Mouse (Mus musculus) liver, embryonic 15.5 days (tissue): ENCODE data around the gene Draxin. TPM values are rescaled to one million over a fixed set of nuclear protein-coding genes. Genes with fewer than 3 reads are reported as not detected.

ENCODE experiments used
- ATAC-seq: fragments of 200-750 bp; cut with Nextera tagmentation; 2 replicates; pipeline ENCODE4 v1.8.0; 2017; ENCODE audit warnings: moderate number of reproducible peaks, mild to moderate bottlenecking, moderate library complexity; ENCODE audit not compliant: insufficient read depth
- H3K27ac ChIP-seq: fragments of 300-500 bp; sonication (generic); replicated peaks from 2 replicates; pipeline ENCODE4 v1.5.1; 2015; ENCODE audit warnings: mild to moderate bottlenecking, inconsistent platforms
- H3K27me3 ChIP-seq: fragments of 300-500 bp; sonication (generic); 2 replicates; pipeline ENCODE4 v1.6.1; 2015; ENCODE audit warnings: mild to moderate bottlenecking, inconsistent platforms
- H3K36me3 ChIP-seq: fragments of 300-500 bp; sonication (generic); replicated peaks from 2 replicates; pipeline ENCODE4 v1.6.1; 2015; ENCODE audit warnings: moderate library complexity, mild to moderate bottlenecking, inconsistent platforms
- H3K4me1 ChIP-seq: fragments of 300-500 bp; sonication (generic); replicated peaks from 2 replicates; pipeline ENCODE4 v1.6.1; 2015; ENCODE audit warnings: inconsistent platforms
- H3K4me2 ChIP-seq: fragments of 300-500 bp; sonication (generic); 2 replicates; pipeline ENCODE4 v1.6.1; 2015; ENCODE audit warnings: moderate library complexity, mild to moderate bottlenecking, inconsistent platforms
- H3K4me3 ChIP-seq: fragments of 300-500 bp; sonication (generic); replicated peaks from 2 replicates; pipeline ENCODE4 v1.5.1; 2015; ENCODE audit warnings: mild to moderate bottlenecking, inconsistent platforms
- H3K9ac ChIP-seq: fragments of 300-500 bp; sonication (generic); 2 replicates; pipeline ENCODE4 v1.6.1; 2015; ENCODE audit warnings: moderate library complexity, mild to moderate bottlenecking, inconsistent platforms
- H3K9me3 ChIP-seq: fragments of 300-500 bp; sonication (generic); replicated peaks from 2 replicates; pipeline ENCODE4 v1.6.1; 2016; ENCODE audit warnings: inconsistent platforms
- WGBS: fragments of 180-500 bp; shearing (Covaris S2); methylation state at CpG from one replicate; pipeline ENCODE4 v1.1.7; 2015; ENCODE audit warnings: mixed read lengths; ENCODE audit not compliant: insufficient replicate concordance; 5-methylcytosine and 5-hydroxymethylcytosine counted together
- polyA plus RNA-seq: library from polyadenylated mRNA; unstranded; fragments of >200 nt; fragmentation: Nextera tagmentation; extraction: Ambion mirVana; gene quantifications from 2 replicates; pipeline ENCODE4 v1.2.1, GENCODE M21; 2015

Gene Draxin
- polyA plus RNA-seq, 1 experiment from 2014 or later = 0.07 TPM

- WGBS = 13% methylated on average over 17 of the region's 17 CpGs
- peaks cover 6% of the 10 kb centered on the region for H3K4me1 ChIP-seq
- H3K4me2 ChIP-seq = no peak overlapping the region
- H3K27me3 ChIP-seq = peaks cover 95% of the 10 kb centered on the region
- no peaks in the 10 kb centered on the region for H3K36me3 ChIP-seq
- no peak overlapping the region for H3K4me3 ChIP-seq
- ATAC-seq = no peak
- no peak overlapping the region for H3K9ac ChIP-seq
- H3K9me3 ChIP-seq = no peaks in the 10 kb centered on the region
- H3K27ac ChIP-seq = no peak overlapping the region
Measured at GRCm38 (mm10) chr4:148165551-148165950, 35.1 kb upstream of the Draxin start.

GRCm38 (mm10) chr4:148164461-148164860 is 34.0 kb upstream of the Draxin start:
- H3K4me1 ChIP-seq = peaks cover 17% of the 10 kb centered on the region
- ATAC-seq = no peak
- no peak overlapping the region for H3K4me2 ChIP-seq
- no peak overlapping the region for H3K27ac ChIP-seq
- H3K9ac ChIP-seq = no peak overlapping the region
- WGBS = 3% methylated on average over 16 of the region's 16 CpGs
- H3K27me3 ChIP-seq = peaks cover 95% of the 10 kb centered on the region
- no peaks in the 10 kb centered on the region for H3K36me3 ChIP-seq
- H3K9me3 ChIP-seq = no peaks in the 10 kb centered on the region
- H3K4me3 ChIP-seq = peak overlapping the region; percentile 17; the same call in 1 of the 2 replicates

- Histone ChIP-seq H3K4me3 (peak overlapping the region; percentile 17), H3K27ac (no peak overlapping the region), H3K9me3 (no peaks in the 10 kb centered on the region), H3K9ac (no peak overlapping the region), H3K36me3 (no peaks in the 10 kb centered on the region), H3K4me1 (peaks cover 21% of the 10 kb centered on the region), H3K4me2 (peak overlapping the region; percentile 38), H3K27me3 (peaks cover 97% of the 10 kb centered on the region)
- WGBS = under 1% methylated on average over 29 of the region's 29 CpGs
- no peak for ATAC-seq
Measured at GRCm38 (mm10) chr4:148164002-148164439, 33.5 kb upstream of the Draxin start.

- H3K27me3 ChIP-seq = peaks cover 79% of the 10 kb centered on the region
- H3K4me1 ChIP-seq = peaks cover 31% of the 10 kb centered on the region
- no peak within 1 kb of the TSS for H3K27ac ChIP-seq
- H3K9ac ChIP-seq = peak within 1 kb of the TSS; percentile 54; the same call in 1 of the 2 replicates
- peak; percentile 16 for ATAC-seq
- H3K9me3 ChIP-seq = no peaks in the 10 kb centered on the region
- under 1% methylated on average over 43 of the region's 43 CpGs for WGBS
- peak within 1 kb of the TSS; percentile 95 for H3K4me2 ChIP-seq
- no peaks in the 10 kb centered on the region for H3K36me3 ChIP-seq
- peak within 1 kb of the TSS; percentile 62 for H3K4me3 ChIP-seq
Measured at GRCm38 (mm10) chr4:148160436-148161390, 30.2 kb upstream of the Draxin start, which contains the start of the genes Fbxo44 and Fbxo2. TSS of gene Fbxo44 (minus strand) at chr4:148160482. TSS of gene Fbxo2 (plus strand) at chr4:148160621.

GRCm38 (mm10) chr4:148159544-148160435 is 29.3 kb upstream of the Draxin start:
- H3K27ac ChIP-seq = no peak overlapping the region

GRCm38 (mm10) chr4:148158436-148159348 is 28.2 kb upstream of the Draxin start:
- no peak for ATAC-seq
- Histone ChIP-seq H3K27ac (no peak overlapping the region), H3K4me2 (peak overlapping the region; percentile 95), H3K36me3 (no peaks in the 10 kb centered on the region), H3K9ac (no peak overlapping the region), H3K27me3 (peaks cover 59% of the 10 kb centered on the region), H3K9me3 (no peaks in the 10 kb centered on the region), H3K4me3 (peak overlapping the region; percentile 62), H3K4me1 (peaks cover 25% of the 10 kb centered on the region)
- WGBS = 45% methylated on average over 27 of the region's 27 CpGs

More at GRCm38 (mm10) chr4:148159544-148160435, 29.3 kb upstream of the Draxin start:
- peak; percentile 83 for ATAC-seq
- H3K9ac ChIP-seq = peak overlapping the region; percentile 54; the same call in 1 of the 2 replicates
- under 1% methylated on average over 50 of the region's 55 CpGs for WGBS
- H3K9me3 ChIP-seq = no peaks in the 10 kb centered on the region
- peak overlapping the region; percentile 62 for H3K4me3 ChIP-seq
- H3K4me1 ChIP-seq = peaks cover 31% of the 10 kb centered on the region
- H3K4me2 ChIP-seq = peak overlapping the region; percentile 95
- H3K27me3 ChIP-seq = peaks cover 70% of the 10 kb centered on the region
- no peaks in the 10 kb centered on the region for H3K36me3 ChIP-seq

GRCm38 (mm10) chr4:148154982-148155381 is 24.5 kb upstream of the Draxin start:
- peaks cover 22% of the 10 kb centered on the region for H3K27me3 ChIP-seq
- H3K9ac ChIP-seq = no peak overlapping the region
- no peak overlapping the region for H3K27ac ChIP-seq
- no peaks in the 10 kb centered on the region for H3K36me3 ChIP-seq
- no peak overlapping the region for H3K4me2 ChIP-seq
- no peak for ATAC-seq
- peaks cover 43% of the 10 kb centered on the region for H3K4me1 ChIP-seq
- H3K4me3 ChIP-seq = no peak overlapping the region
- no peaks in the 10 kb centered on the region for H3K9me3 ChIP-seq
- 49% methylated on average over 3 of the region's 3 CpGs for WGBS

DNA sequence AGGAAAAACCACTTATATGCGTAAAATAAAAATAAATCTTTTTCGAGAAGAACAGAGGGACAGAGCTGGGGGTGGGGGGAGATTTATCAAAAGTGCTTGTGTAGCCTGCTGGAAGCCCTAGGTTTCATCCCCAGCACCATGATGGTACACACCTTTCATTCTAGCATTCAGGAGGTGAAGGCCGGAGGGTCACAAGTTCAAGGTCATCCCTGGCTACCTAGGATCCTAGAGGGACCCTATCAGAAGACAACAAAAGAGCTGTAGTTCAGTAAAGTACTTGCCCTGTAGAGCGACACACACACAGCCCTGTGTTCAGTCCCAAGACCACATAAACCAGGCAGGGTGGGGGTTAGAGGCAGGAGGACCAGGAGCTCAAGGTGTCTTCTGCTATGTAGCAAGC is 23.5 kb upstream of the Draxin start:
- WGBS = 70% methylated on average over 4 of the region's 4 CpGs
- Histone ChIP-seq H3K4me2 (no peak overlapping the region), H3K36me3 (no peaks in the 10 kb centered on the region), H3K9me3 (no peaks in the 10 kb centered on the region), H3K27ac (no peak overlapping the region), H3K4me3 (no peak overlapping the region), H3K9ac (no peak overlapping the region), H3K27me3 (peaks cover 12% of the 10 kb centered on the region), H3K4me1 (peaks cover 34% of the 10 kb centered on the region)
- ATAC-seq = no peak

DNA sequence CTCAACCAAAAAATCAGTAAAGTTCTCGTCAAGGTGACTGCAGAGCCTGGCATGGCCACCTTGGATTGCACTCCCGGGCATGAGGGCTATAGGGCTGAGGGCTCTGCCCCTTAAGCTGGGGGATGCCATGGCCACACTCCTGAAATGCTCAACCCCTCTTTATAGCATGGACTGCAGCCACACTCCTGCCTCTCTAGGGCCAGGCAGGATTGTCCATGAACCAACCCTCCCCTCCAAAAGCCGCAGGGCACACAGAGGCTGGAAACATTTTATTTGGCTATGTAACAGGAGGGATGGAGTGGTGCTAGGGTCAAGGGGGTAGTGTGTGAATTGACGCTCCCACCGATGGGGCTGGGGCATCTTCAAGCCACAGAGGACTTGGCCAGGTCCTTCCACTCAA is 22.0 kb upstream of the Draxin start:
- Histone ChIP-seq H3K27me3 (no peaks in the 10 kb centered on the region), H3K27ac (no peak overlapping the region), H3K9me3 (no peaks in the 10 kb centered on the region), H3K4me2 (peak overlapping the region; percentile 98; the same call in 1 of the 2 replicates), H3K36me3 (no peaks in the 10 kb centered on the region), H3K4me1 (peaks cover 25% of the 10 kb centered on the region), H3K9ac (no peak overlapping the region), H3K4me3 (no peak overlapping the region)
- no peak for ATAC-seq
- 79% methylated on average over 5 of the region's 5 CpGs for whole genome bisulfite sequencing
